Mouse (Mus musculus) lung, postnatal 0 days (tissue): ENCODE results near the gene Irf2.

Experiments
- CTCF ChIP-seq: IDR thresholded peaks from 2 replicates; pipeline ENCODE4 v1.5.1; 2016; ENCODE audit warnings: antibody characterized with exemption, mild to moderate bottlenecking
- EP300 ChIP-seq: IDR thresholded peaks from 2 replicates; pipeline ENCODE4 v1.6.1; 2016; ENCODE audit warnings: antibody characterized with exemption, mild to moderate bottlenecking, control low read depth

DNA sequence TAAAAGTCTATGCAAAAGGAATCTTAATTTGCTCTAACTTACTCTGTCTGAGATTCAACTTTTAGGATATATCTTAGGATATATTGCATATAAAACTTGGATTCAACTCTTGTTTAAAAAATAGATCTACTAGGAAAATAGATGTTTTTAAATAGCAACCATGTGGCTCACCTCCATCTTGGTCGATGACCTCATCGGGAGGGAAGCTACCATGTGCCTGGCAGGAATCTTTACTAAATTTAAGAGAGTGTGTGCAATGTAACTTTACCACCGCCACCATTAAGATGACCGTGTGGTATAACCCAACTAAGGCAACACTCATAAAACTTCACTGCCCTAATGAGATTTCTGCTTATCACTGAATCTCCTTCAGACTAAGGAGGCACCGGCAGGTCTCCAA, 14.8 kb downstream of the Irf2 start:
- no peak for TF ChIP-seq CTCF
- TF ChIP-seq EP300 = no peak
